Mouse (Mus musculus) inflammation-experienced regulatory T-cells, adult 6 months (primary cell): ENCODE measurements around the gene Eya2. TPM values are rescaled to one million over a fixed set of nuclear protein-coding genes. Genes with fewer than 3 reads are reported as not detected.

Experiments
- ATAC-seq: one replicate; pipeline ENCODE4 v1.8.0; 2017
- polyA plus RNA-seq, 3 experiments: library from polyadenylated mRNA; unstranded; fragments of 100-300 nt; shearing (Covaris generic); gene quantifications; one replicate each; pipeline ENCODE4 v1.2.1; 2017

Eya2 gene
- polyA plus RNA-seq, 3 experiments from 2014 or later = 4.5 to 17.0 (median 13.2) TPM

GRCm38 (mm10) chr2:165717182-165718176, 122.6 kb downstream of the Eya2 start:
- ATAC-seq = no peak

DNA sequence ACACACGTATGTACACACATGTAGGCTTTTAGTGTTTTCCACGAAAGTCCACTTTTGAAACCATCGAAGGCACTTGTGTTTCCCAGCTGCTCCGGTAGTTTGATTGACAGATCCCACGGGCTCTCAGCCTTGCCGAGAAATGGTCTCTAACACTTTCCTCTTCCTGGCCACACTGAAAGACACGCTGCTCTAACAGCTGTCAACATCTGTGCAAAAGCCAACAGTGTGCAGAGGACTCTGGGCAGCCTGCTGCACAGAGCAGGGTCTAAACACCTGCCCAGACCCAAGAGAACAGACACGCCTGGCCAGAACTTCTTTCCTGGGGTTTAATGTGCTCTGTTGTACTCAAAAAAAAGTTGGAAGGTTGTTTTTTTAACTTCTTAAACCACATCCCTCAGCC, 124.5 kb downstream of the Eya2 start:
- no peak for ATAC-seq

DNA sequence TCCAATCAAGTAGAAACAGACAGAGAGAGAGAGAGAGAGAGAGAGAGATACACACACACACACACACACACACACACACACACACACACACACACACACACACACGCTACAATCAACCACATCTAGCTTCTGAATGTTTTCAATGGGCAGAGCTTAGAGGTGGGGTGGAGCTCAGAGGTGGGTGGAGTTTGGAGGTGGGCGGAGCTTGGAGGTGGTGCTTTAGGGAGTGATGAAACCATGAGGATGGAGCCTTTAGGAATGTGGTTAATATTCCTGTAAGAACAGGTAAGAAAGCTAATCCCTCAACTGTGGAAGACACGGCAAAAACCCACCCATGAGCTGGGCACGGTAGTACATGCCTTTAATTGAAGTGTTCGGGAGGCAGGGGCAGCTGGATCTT, 127.1 kb downstream of the Eya2 start:
- no peak for ATAC-seq

- ATAC-seq = no peak
Measured at GRCm38 (mm10) chr2:165732552-165733238, 137.9 kb downstream of the Eya2 start.

DNA sequence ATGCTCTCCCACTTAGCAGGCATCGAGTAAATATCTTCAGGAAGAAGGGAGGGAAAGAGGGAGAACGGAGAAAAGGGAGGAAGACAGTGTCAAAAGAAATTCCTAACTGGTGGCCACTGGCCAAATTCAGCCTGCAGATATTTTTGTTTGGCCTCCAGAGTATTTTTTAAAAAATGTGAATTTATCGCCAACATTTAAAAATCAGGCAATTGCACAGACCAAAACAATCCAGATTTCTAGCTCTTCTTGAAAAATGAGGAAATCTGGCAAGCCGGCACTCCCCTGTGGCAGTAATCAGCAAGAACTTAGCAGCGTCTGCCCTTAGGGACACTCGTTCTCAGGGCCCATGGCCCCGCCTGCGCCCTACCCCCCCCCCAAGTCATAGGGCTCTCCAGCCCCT, 138.9 kb downstream of the Eya2 start:
- no peak for ATAC-seq

DNA sequence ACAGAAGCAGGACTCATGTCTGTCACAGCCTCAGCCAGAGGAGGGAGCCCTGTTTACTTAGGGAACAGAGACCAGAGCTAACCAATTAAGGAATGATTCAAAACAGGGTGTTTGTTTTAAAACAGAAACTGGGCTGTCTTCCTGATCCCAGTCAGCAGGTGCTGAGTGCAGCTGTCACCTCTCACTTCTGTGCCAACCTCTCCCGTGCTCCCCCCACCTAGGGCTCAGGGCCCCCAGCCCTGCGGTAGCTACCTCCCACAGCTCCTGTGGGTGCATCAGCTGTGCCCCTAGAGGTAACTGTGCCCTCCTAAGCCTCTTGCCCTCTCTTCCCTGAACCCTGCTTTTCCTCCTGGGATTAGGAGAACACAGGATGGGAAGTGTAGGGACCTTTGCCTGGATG, 141.5 kb downstream of the Eya2 start:
- ATAC-seq = no peak

DNA sequence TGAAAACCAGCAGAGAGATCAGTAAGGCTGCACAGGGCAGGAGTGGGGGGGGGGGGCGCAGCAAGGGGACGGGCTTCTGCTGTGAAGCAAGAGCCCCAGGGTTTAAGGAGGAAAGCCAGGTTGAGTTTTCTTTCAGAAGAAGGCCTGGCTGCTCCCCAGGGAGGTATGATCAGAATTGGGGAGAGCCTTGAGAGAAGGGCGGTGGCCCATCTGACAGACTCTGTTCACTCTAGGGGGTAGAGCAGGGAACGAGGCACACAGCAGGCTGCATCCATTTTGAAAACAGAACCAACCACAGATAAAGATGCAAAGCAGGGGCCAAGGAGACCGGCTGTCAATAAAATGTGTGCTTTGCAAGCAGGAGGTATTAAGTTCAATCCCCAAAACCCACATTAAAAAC, 145.5 kb downstream of the Eya2 start:
- no peak for ATAC-seq

- ATAC-seq = no peak
Measured at GRCm38 (mm10) chr2:165740982-165741381, 146.2 kb downstream of the Eya2 start.

DNA sequence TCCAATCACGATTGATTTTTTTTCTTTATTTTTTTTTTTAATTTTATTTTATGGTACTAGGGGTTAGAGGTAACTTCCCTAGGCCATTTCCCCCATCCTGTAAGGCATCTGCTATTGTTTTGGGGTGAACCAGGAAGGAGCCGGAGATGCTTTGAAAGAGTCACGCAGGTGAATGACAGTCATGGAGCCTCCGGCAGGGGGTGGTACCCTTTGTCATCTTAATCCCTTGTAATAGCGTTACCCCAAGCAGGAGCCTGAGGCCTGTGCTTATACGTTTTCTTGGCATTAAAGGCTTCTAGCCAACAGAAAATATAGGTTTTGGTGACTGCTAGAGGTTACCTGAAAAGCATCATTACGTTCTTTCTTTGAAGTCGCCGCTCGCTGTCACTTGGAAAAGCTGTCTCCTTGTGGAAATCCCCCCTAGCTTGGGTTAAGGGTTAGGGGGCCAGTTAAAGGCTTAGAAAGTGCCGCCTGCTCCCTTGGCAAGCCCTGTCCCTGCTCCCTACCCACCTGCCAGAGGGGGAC, 146.8 kb downstream of the Eya2 start:
- ATAC-seq = no peak

GRCm38 (mm10) chr2:165742210-165742786, 147.5 kb downstream of the Eya2 start:
- no peak for ATAC-seq

DNA sequence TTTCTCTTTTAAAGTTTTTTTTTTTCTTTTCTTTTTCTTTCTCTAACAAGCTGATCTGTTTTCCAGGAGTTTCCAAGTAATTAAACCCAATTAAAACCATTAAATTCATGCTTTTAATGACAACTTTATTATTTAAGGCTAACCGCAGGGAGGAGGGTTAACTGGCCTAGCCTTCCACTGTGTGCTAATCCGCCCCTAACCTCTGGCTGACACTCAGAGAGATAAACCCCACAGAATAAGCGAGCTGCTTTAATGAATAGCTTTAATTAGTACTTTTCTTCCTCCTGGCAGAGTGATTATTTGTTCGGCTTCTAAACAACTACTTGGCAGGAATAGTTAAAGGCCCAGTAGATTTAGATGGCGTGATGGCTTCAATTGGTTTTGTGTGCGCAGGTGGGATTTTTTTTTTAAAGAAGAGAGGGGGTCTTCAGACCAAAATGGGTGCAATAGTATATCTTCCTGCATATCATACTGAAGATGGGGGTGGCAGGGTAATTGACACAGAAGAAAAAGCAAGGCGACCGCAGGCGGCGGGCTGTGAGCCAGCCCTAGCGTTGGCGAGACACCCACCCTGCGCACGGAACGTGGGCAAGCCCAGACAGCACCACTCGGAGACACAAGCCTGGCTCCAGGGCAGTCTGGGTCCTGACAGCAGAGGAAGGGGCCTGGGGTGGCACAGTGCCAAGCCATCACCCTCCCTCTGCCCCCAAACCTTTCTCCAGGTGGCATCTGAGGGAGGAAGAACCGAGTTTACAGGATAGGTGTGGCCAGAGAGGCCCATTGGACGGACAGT, 150.7 kb downstream of the Eya2 start:
- ATAC-seq = no peak

- ATAC-seq = no peak
Measured at GRCm38 (mm10) chr2:165747975-165748374, 153.1 kb downstream of the Eya2 start.

DNA sequence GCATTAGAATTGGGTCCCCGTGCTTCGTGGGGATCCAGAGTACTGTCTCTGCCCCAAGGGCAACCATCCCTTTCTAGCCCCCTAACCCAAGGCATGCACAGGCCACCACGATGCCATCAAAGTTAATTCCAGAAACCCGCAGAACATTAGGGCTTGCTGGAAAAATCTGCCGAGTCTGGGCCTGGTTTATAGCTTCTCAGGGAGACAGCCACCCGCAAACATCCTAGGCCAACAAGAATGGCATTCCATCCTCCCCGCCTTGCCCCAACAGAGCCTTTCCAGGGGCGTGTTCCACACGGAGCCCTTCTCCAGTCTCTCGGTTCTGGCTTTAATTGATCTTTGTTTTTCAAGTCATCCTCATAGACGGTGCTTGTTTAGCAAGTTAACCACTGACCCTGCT, 153.6 kb downstream of the Eya2 start:
- no peak for ATAC-seq

DNA sequence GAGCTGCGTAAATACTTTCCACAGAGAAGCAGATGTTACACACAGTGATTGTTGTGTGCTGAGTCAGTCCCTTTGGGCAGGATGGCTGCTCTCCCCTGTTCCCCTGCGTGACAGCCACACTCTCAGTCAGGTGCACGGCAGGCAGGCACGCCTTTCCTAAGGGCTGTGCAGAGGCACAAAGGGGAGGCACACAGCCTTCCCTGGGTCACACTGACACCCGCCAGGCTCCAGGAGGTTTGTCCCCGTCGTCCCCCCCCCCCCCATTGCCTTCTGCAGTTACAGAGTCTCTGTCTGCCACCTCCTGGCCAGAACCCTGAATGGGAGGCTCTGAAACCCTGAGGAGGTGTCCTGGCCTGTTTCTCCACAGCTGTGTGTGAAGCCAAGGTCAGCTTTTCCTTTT, 156.2 kb downstream of the Eya2 start:
- no peak for ATAC-seq

DNA sequence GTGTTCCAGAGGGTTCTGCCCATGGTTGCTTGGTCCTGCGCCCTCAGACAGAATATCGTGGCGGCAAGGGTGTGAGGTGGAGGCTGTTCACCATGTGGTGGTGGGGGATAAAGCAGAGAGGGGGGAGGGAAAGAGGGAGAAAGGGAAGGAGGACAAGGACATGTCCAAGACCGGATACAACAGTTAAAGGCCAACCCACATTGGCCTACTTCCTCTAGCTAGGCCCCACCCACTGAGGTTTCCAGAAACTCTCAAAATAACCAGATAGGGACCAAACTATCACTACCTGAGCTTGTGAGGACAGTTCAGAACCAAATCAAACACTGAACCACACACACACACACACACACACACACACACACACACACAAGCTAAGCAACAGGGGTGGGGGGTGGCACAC, 157.9 kb downstream of the Eya2 start:
- ATAC-seq = no peak

GRCm38 (mm10) chr2:165757799-165758198, 163.0 kb downstream of the Eya2 start:
- no peak for ATAC-seq

DNA sequence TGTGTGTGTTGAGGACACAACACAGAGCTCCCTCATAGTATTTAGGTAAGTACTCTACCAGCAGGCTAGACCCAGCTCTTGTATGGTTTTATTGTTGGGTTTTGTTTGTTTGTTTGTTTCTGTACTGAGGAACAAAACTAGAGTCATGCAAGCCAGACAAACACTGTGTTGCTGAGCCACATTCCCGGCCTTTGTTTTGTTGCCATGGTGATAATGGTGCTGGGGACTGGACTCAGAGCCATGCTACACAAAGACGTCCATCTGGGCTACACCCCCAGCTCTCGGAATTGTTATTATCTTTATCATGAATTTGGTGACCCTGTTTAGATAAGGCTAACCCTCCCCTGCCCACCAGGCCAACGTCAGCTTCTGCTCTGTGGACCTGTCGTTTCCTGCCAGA, 163.7 kb downstream of the Eya2 start:
- ATAC-seq = no peak

DNA sequence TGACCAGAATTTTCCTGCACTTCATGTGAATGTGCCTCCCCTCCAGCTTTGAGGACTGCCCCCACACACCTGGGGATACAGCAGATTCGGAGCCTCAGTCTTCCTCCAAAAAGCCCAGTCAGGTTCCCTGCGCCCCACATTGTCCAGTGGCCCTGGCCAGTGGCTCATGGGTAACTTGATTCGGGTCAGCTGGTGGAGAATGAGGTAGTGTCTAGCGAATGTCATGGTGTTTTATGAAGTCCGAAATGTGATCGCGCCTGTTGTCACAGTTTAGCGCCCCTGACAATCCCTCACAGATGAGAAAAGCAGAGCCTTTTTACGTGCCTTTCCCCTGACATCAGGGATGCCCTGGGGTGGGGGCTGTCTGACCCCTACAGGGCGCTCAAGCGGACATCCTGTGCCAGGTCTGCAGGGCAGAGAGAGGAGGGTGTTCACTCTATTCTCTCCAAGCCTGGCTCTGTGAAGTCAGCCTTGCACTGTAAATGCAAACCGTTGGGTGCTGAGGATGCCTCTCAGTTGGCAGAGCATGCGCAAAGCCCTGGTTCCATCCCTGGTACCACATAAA, 164.7 kb downstream of the Eya2 start:
- ATAC-seq = no peak

- no peak for ATAC-seq
Measured at GRCm38 (mm10) chr2:165768805-165769358, 174.1 kb downstream of the Eya2 start.

DNA sequence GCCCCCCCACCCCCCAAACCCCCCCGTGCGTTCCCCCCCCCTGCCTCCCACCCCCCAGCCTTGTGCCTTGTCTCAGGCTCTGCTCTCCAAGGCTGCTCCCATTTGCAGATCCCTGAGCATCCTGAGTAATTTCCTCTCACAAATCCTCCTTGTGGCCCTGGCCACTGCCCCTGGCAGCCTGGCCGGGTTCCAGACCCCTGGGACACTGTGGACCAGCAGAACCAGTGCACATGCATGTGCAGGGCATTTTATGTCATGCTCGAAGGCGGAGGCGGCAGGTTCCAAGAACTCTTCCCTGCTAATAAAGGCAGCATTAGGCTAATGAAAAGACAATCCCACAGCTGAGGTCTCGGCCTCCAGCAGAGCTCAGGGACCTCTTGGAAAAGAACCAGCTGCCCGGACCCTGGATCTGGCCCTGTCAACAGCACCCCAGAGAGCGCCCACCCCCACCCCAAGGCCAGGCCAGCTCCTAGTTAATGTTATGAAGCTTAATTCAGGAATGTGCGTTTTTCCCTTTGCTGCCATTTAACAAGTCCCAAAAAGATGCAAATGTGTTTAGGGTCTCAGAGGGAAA, 174.6 kb downstream of the Eya2 start:
- no peak for ATAC-seq

DNA sequence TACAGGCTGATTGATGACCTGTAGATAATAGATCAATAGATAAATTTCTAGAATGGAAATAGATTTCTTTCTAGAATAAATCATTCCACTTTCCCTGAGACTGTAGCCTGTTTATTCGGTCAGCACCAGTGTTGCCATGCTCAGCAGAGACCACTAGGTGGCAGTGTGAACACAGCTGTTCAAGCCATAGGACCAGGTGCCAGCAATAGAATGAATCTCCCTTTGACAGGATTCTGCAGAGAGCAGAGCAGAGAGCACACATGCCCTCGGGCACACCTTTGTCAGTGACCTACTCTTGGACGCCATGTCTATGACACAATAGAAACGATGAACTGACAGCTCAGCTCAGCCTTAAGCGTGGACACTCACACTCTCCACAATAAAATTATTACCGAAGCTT, 184.1 kb downstream of the Eya2 start:
- peak; percentile 52 for ATAC-seq
